Mouse (Mus musculus) liver, adult 2 months (tissue): ENCODE measurements around the gene Itgb5.

Experiments
- CTCF ChIP-seq: fragments of 200-500 bp; IDR thresholded peaks from 2 replicates; pipeline ENCODE4 v1.5.1; 2011; ENCODE audit warnings: low read depth, low read length, control low read depth
- POLR2A ChIP-seq: fragments of 200-500 bp; IDR thresholded peaks from 2 replicates; pipeline ENCODE4 v1.6.1; 2011; ENCODE audit warnings: low read length, control low read depth; ENCODE audit not compliant: insufficient read depth; ENCODE audit errors: extremely low read depth

DNA sequence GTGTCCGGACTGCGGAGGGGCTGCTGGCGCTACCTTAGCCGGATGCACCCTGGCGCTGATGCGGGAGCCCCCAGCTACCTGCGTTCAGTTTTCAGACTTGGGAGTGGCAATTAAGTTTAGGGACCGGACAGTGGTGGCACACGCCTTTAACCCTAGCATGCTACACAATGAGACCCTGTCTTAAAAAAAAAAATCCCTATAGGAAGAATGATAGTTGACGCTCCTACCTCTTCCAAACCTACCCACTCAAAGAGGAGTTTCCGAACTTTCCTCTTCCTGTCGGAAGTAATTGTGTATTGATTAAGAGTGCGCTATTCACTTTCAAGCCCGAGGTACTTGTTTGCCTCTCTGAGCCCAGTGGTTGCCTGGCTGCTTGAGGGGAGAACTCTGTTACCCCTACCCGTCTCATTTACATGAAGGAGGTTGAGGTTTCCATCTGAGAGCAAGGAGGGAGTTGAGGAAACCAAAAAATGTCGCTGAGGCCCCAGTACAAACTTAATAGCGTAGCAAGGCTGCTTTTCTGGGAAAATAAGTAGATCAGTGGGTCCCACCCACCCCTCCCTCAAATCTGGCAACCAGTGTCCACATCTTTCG lies 1.1 kb downstream of the Itgb5 start:
- no peak for TF ChIP-seq CTCF
- no peak for TF ChIP-seq POLR2A
